Mouse (Mus musculus): ENCODE results near the gene Grasp. TPM values are rescaled to one million over a fixed set of nuclear protein-coding genes. Genes with fewer than 3 reads are reported as not detected.

Gene Grasp
- total RNA-seq (2021) (10 to 100 TPM; 10.9 to 11.5 TPM), polyA plus RNA-seq (2012; rRNA removed) (7.4 and 7.6 TPM in 2 replicates)
- long read RNA-seq, transcript Grasp-201 (8 exons, 2,033 nt): major isoform, 10 of 11 reads
- long read RNA-seq, partial matches to known transcripts: 0 of 11 reads
- long read RNA-seq, other reads (novel, unspliced or antisense): 1 of 11 reads

GRCm38 (mm10) chr15:101224006-101224906, at the start of gene Grasp:
Grasp (plus strand) TSS chr15:101224188.
- H3K79me2 ChIP-seq (replicated peaks; ENCODE audit: control insufficient read depth, insufficient read depth, low read length): no peaks in the 10 kb centered on the region
- intact Hi-C loops (cut with DNase I): loop anchor here (5.0 kb wide), 1 partner anchor 58 kb away; the partner anchor contains the start of gene Atg101
- H3K4me1 ChIP-seq (ENCODE audit: control insufficient read depth, insufficient read depth, low read length): peaks cover 11% of the 10 kb centered on the region

GRCm38 (mm10) chr15:101174294-101175130, 49.5 kb upstream of the Grasp start:
- no peak for DNase-seq
- TF ChIP-seq CTCF (IDR thresholded peaks at IDR 0.05): no peak
- no peak for TF ChIP-seq EP300 (IDR thresholded peaks at IDR 0.05; ENCODE audit: insufficient read depth, low read depth, low read length)
- H3K9ac ChIP-seq (ENCODE audit: low read depth, low read length): peak overlapping the region; percentile 90
- H3K27me3 ChIP-seq (ENCODE audit: control insufficient read depth, insufficient read depth, low read length): no peaks in the 10 kb centered on the region
- H3K27ac ChIP-seq: peak overlapping the region; percentile 88
- H3K4me3 ChIP-seq: peak overlapping the region; percentile 81
- 2% methylated on average over 46 of the region's 46 CpGs for WGBS
- no peaks in the 10 kb centered on the region; the same call in 1 of the 2 replicates for H3K79me2 ChIP-seq (replicated peaks; ENCODE audit: control insufficient read depth, insufficient read depth, low read length)
- H3K36me3 ChIP-seq (ENCODE audit: control insufficient read depth, insufficient read depth, low read length): no peaks in the 10 kb centered on the region; the same call in 1 of the 2 replicates
- intact Hi-C loops (cut with DNase I): no loop called here
- peaks cover 6% of the 10 kb centered on the region for H3K4me1 ChIP-seq (ENCODE audit: control insufficient read depth, insufficient read depth, low read length)

More at GRCm38 (mm10) chr15:101224006-101224906, at the start of gene Grasp:
- under 1% methylated on average over 77 of the region's 77 CpGs for WGBS
- TF ChIP-seq POLR2A (IDR thresholded peaks at IDR 0.05; ENCODE audit: insufficient read depth, low read depth, low read length): peak; percentile 99
- peak; percentile 32 for TF ChIP-seq CTCF (IDR thresholded peaks at IDR 0.05)
- TF ChIP-seq EP300 (IDR thresholded peaks at IDR 0.05; ENCODE audit: insufficient read depth, low read depth, low read length): 0 out of 2 replicates have a peak, but pooled peaks have one; percentile 66
- DNase-seq: peak; percentile 94 to 97
- peak within 1 kb of the TSS; percentile 71 for H3K4me3 ChIP-seq
- H3K36me3 ChIP-seq (ENCODE audit: control insufficient read depth, insufficient read depth, low read length): peaks cover 7% of the 10 kb centered on the region; the same call in 1 of the 2 replicates
- peak within 1 kb of the TSS; percentile 98 for H3K27ac ChIP-seq
- peak within 1 kb of the TSS; percentile 98 for H3K9ac ChIP-seq (ENCODE audit: low read depth, low read length)
- H3K27me3 ChIP-seq (ENCODE audit: control insufficient read depth, insufficient read depth, low read length): no peaks in the 10 kb centered on the region

- 20% methylated on average over 5 of the region's 5 CpGs for WGBS
- peaks cover 2% of the 10 kb centered on the region for H3K79me2 ChIP-seq (replicated peaks; ENCODE audit: control insufficient read depth, insufficient read depth, low read length)
- H3K4me1 ChIP-seq (ENCODE audit: control insufficient read depth, insufficient read depth, low read length): peaks cover 10% of the 10 kb centered on the region
- H3K27ac ChIP-seq: peak overlapping the region; percentile 88
- intact Hi-C loops (cut with DNase I): no loop called here
- H3K36me3 ChIP-seq (ENCODE audit: control insufficient read depth, insufficient read depth, low read length): no peaks in the 10 kb centered on the region; the same call in 1 of the 2 replicates
- H3K9ac ChIP-seq (ENCODE audit: low read depth, low read length): peak overlapping the region; percentile 51; the same call in 1 of the 2 replicates
- TF ChIP-seq POLR2A (IDR thresholded peaks at IDR 0.05; ENCODE audit: insufficient read depth, low read depth, low read length): no peak
- no peak for TF ChIP-seq EP300 (IDR thresholded peaks at IDR 0.05; ENCODE audit: insufficient read depth, low read depth, low read length)
- no peak for TF ChIP-seq CTCF (IDR thresholded peaks at IDR 0.05)
- no peaks in the 10 kb centered on the region for H3K27me3 ChIP-seq (ENCODE audit: control insufficient read depth, insufficient read depth, low read length)
- no peak for DNase-seq
- H3K4me3 ChIP-seq: peak overlapping the region; percentile 81
These were observed 48.9 kb upstream of the Grasp start for GRCm38 (mm10) chr15:101175131-101175460.

- Histone ChIP-seq H3K36me3 (ENCODE audit: control insufficient read depth, insufficient read depth, low read length) (no peaks in the 10 kb centered on the region; the same call in 1 of the 2 replicates), H3K9ac (ENCODE audit: low read depth, low read length) (peak overlapping the region; percentile 51), H3K27ac (peak overlapping the region; percentile 78), H3K4me3 (no peak overlapping the region; the same call in 1 of the 2 replicates), H3K27me3 (ENCODE audit: control insufficient read depth, insufficient read depth, low read length) (no peaks in the 10 kb centered on the region), H3K79me2 (replicated peaks; ENCODE audit: control insufficient read depth, insufficient read depth, low read length) (peaks cover 2% of the 10 kb centered on the region), H3K4me1 (ENCODE audit: control insufficient read depth, insufficient read depth, low read length) (peaks cover 16% of the 10 kb centered on the region)
- no peak for DNase-seq
- WGBS: 25% methylated on average over 17 of the region's 17 CpGs
- intact Hi-C loops (cut with DNase I): no loop called here
- TF ChIP-seq CTCF (IDR thresholded peaks at IDR 0.05) (no peak), POLR2A (IDR thresholded peaks at IDR 0.05; ENCODE audit: insufficient read depth, low read depth, low read length) (no peak), EP300 (IDR thresholded peaks at IDR 0.05; ENCODE audit: insufficient read depth, low read depth, low read length) (no peak)
These were observed 48.2 kb upstream of the Grasp start for GRCm38 (mm10) chr15:101175613-101176283.

- intact Hi-C loops (cut with DNase I): no loop called here
- WGBS: 22% methylated on average over 3 of the region's 3 CpGs
- TF ChIP-seq CTCF (IDR thresholded peaks at IDR 0.05) (no peak), POLR2A (IDR thresholded peaks at IDR 0.05; ENCODE audit: insufficient read depth, low read depth, low read length) (no peak), EP300 (IDR thresholded peaks at IDR 0.05; ENCODE audit: insufficient read depth, low read depth, low read length) (no peak)
- Histone ChIP-seq H3K9ac (ENCODE audit: low read depth, low read length) (no peak overlapping the region), H3K36me3 (ENCODE audit: control insufficient read depth, insufficient read depth, low read length) (no peaks in the 10 kb centered on the region; the same call in 1 of the 2 replicates), H3K4me1 (ENCODE audit: control insufficient read depth, insufficient read depth, low read length) (peaks cover 19% of the 10 kb centered on the region), H3K27ac (peak overlapping the region; percentile 78), H3K4me3 (no peak overlapping the region), H3K27me3 (ENCODE audit: control insufficient read depth, insufficient read depth, low read length) (no peaks in the 10 kb centered on the region), H3K79me2 (replicated peaks; ENCODE audit: control insufficient read depth, insufficient read depth, low read length) (peaks cover 2% of the 10 kb centered on the region)
- no peak for DNase-seq
These were observed 47.7 kb upstream of the Grasp start for GRCm38 (mm10) chr15:101176284-101176680.

Measured in heart, adult 2 months (tissue).